In genomic region chr10:67185491-67186081, GRCm38 (mm10) we compare ENCODE assay signal across 8 mouse cellular contexts.
DNase-seq lines count a peak whose midpoint lies in the region; ATAC-seq lines count a peak whose summit lies in the region.

No protein-coding gene starts in this region.

- peak overlapping the region; percentile 77 for H3K9ac ChIP-seq in heart, embryonic 14.5 days (ENCODE audit: low read length)
- peak overlapping the region; percentile 82 for H3K9ac ChIP-seq in liver, embryonic 13.5 days
- H3K9ac ChIP-seq in stomach, embryonic 16.5 days (ENCODE audit: low read length), result peak overlapping the region; percentile 78

- peak; percentile 90 for DNase-seq in CD4-positive, CD25-positive, alpha-beta regulatory T cell, adult 2 months (ENCODE audit: low read depth, low spot score)
- peak; percentile 60 for DNase-seq in c-Kit-negative CD71-positive TER-119-positive erythroid progenitor cells, embryonic 14.5 days (ENCODE audit: low read depth, low spot score)
- peak; percentile 88 for DNase-seq in fibroblast of lung, adult 2 months (ENCODE audit: low read depth)
- DNase-seq in kidney, postnatal 14 days, result peak; percentile 85
- peak; percentile 73 for DNase-seq in liver, embryonic 13.5 days
- DNase-seq in neural tube, embryonic 10.5 days (ENCODE audit: extremely low spot score, low spot score), result peak; percentile 73

- H3K27me3 ChIP-seq in heart, embryonic 14.5 days (ENCODE audit: control insufficient read depth, insufficient read depth, low read length), result no peaks in the 10 kb centered on the region
- H3K27me3 ChIP-seq in liver, embryonic 13.5 days, result no peaks in the 10 kb centered on the region
- no peaks in the 10 kb centered on the region for H3K27me3 ChIP-seq in stomach, embryonic 16.5 days (ENCODE audit: control insufficient read depth, insufficient read depth, low read length)

- peak overlapping the region; percentile 98 to 99 for H3K27ac ChIP-seq in heart, embryonic 14.5 days (replicated peaks in 1 of 2; ENCODE audit: control insufficient read depth in 1 of 2, insufficient read depth in 1 of 2, low read depth in 2 of 2, low read length in 2 of 2)
- peak overlapping the region; percentile 95 for H3K27ac ChIP-seq in liver, embryonic 13.5 days
- peak overlapping the region; percentile 96 for H3K27ac ChIP-seq in stomach, embryonic 16.5 days (ENCODE audit: low read length)

- ATAC-seq in heart, embryonic 14.5 days (ENCODE audit: insufficient number of reproducible peaks, insufficient read depth, low FRiP score, low read depth), result peak; percentile 93
- peak; percentile 92 for ATAC-seq in liver, embryonic 13.5 days (ENCODE audit: low read depth)
- ATAC-seq in stomach, embryonic 16.5 days (ENCODE audit: insufficient read depth, low FRiP score), result peak; percentile 94

- peaks cover 4 to 21% of the 10 kb centered on the region in 2 experiments for H3K4me1 ChIP-seq in heart, embryonic 14.5 days (ENCODE audit: control insufficient read depth in 2 of 2, insufficient read depth in 2 of 2, low read length in 2 of 2)
- peaks cover 50% of the 10 kb centered on the region for H3K4me1 ChIP-seq in liver, embryonic 13.5 days (replicated peaks)
- peaks cover 18% of the 10 kb centered on the region for H3K4me1 ChIP-seq in stomach, embryonic 16.5 days (ENCODE audit: control insufficient read depth, insufficient read depth, low read length)

- H3K9me3 ChIP-seq in heart, embryonic 14.5 days (ENCODE audit: control insufficient read depth, low read length), result no peaks in the 10 kb centered on the region
- H3K9me3 ChIP-seq in liver, embryonic 13.5 days (replicated peaks), result no peaks in the 10 kb centered on the region
- H3K9me3 ChIP-seq in stomach, embryonic 16.5 days (replicated peaks; ENCODE audit: control insufficient read depth, low read length), result no peaks in the 10 kb centered on the region

- WGBS in heart, embryonic 14.5 days, result under 1% methylated on average over 23 of the region's 23 CpGs
- WGBS in liver, embryonic 13.5 days (ENCODE audit: insufficient replicate concordance), result 0% methylated on average over 23 of the region's 23 CpGs
- under 1% methylated on average over 23 of the region's 23 CpGs for WGBS in stomach, embryonic 16.5 days

- peak overlapping the region; percentile 58 to 69 for H3K4me3 ChIP-seq in heart, embryonic 14.5 days (ENCODE audit: control insufficient read depth in 1 of 2, insufficient read depth in 1 of 2, low read depth in 1 of 2, low read length in 2 of 2)
- H3K4me3 ChIP-seq in liver, embryonic 13.5 days (replicated peaks), result peak overlapping the region; percentile 71
- peak overlapping the region; percentile 61 for H3K4me3 ChIP-seq in stomach, embryonic 16.5 days (replicated peaks; ENCODE audit: low read length)

- peak overlapping the region; percentile 79 for H3K4me2 ChIP-seq in heart, embryonic 14.5 days (ENCODE audit: low read length)
- peak overlapping the region; percentile 79 for H3K4me2 ChIP-seq in liver, embryonic 13.5 days
- peak overlapping the region; percentile 84 for H3K4me2 ChIP-seq in stomach, embryonic 16.5 days (ENCODE audit: low read depth, low read length)

- peaks cover 6% of the 10 kb centered on the region; the same call in 1 of the 2 replicates for H3K36me3 ChIP-seq in heart, embryonic 14.5 days (ENCODE audit: control insufficient read depth, insufficient read depth, low read length)
- H3K36me3 ChIP-seq in liver, embryonic 13.5 days, result peaks cover 3% of the 10 kb centered on the region; the same call in 1 of the 2 replicates
- no peaks in the 10 kb centered on the region for H3K36me3 ChIP-seq in stomach, embryonic 16.5 days (ENCODE audit: control insufficient read depth, insufficient read depth, low read length)

Comparison
In these comparisons a context has a peak if more than half of its experiments do, and no peak if none do; other contexts are left out.
1. Peak in every context shown above with its lines: DNase-seq, ATAC-seq, H3K4me3 ChIP-seq and H3K27ac ChIP-seq.